Comparison of ENCODE assay signal across 17 mouse cellular contexts in genomic region chr9:112225046-112225445, GRCm38 (mm10). TPM values are rescaled to one million over a fixed set of nuclear protein-coding genes. Genes with fewer than 3 reads are reported as not detected.
DNase-seq lines count a peak whose midpoint lies in the region; ATAC-seq and TF ChIP-seq lines count a peak whose summit lies in the region.
"Had no signal": no experiment of that assay in that cellular context is flagged by ENCODE, and none has a peak within 500 bp of the region (broad histone marks: within the 10 kb centered on the region; RNA-seq: fewer than 3 reads in every experiment).

No protein-coding gene starts in this region.

- ATAC-seq in liver, embryonic 14.5 days (ENCODE audit: insufficient read depth) = peak; percentile 74
- no peak for ATAC-seq in activated CD4-positive, CD25-positive, alpha-beta regulatory T cell, adult 4 months
- ATAC-seq: forebrain, embryonic 13.5 days; intestine, postnatal 0 days had no signal

- TF ChIP-seq POLR2A in lung, adult 2 months (IDR thresholded peaks at IDR 0.05; ENCODE audit: borderline replicate concordance, extremely low read depth, low read depth, low read length) = no peak

- no peaks in the 10 kb centered on the region for H3K36me3 ChIP-seq in liver, embryonic 14.5 days (replicated peaks; ENCODE audit: control insufficient read depth, insufficient read depth, low read depth)
- H3K36me3 ChIP-seq: embryonic facial prominence, embryonic 15.5 days; heart, embryonic 10.5 days had no signal

- no peak for TF ChIP-seq CTCF in lung, adult 2 months (IDR thresholded peaks at IDR 0.05; ENCODE audit: insufficient read depth, low read length)
- no peak for TF ChIP-seq CTCF in liver, embryonic 14.5 days (IDR thresholded peaks at IDR 0.05; ENCODE audit: low read depth)

- H3K9ac ChIP-seq in liver, embryonic 14.5 days (replicated peaks) = no peak overlapping the region
- H3K9ac ChIP-seq: embryonic facial prominence, embryonic 15.5 days; forebrain, embryonic 13.5 days had no signal

- H3K27ac ChIP-seq in liver, embryonic 14.5 days = no peak overlapping the region
- H3K27ac ChIP-seq: embryonic facial prominence, embryonic 15.5 days; forebrain, embryonic 13.5 days; heart, embryonic 10.5 days; macrophage had no signal

- no peaks in the 10 kb centered on the region for H3K4me1 ChIP-seq in lung, adult 2 months (ENCODE audit: control insufficient read depth, insufficient read depth, low read length)
- H3K4me1 ChIP-seq in liver, embryonic 14.5 days (replicated peaks; ENCODE audit: control insufficient read depth in 2 of 2, insufficient read depth in 2 of 2, low read length in 1 of 2) = no peaks in the 10 kb centered on the region; a peak in 1 of 4 replicates
- H3K4me1 ChIP-seq: embryonic facial prominence, embryonic 15.5 days; forebrain, embryonic 13.5 days had no signal

- H3K27me3 ChIP-seq in liver, embryonic 14.5 days (ENCODE audit: control insufficient read depth, insufficient read depth, low read length) = no peaks in the 10 kb centered on the region
- H3K27me3 ChIP-seq: embryonic facial prominence, embryonic 15.5 days; forebrain, embryonic 13.5 days had no signal

- WGBS in lung, adult 2 months = 52% methylated on average over 2 of the region's 2 CpGs
- WGBS in liver, embryonic 14.5 days (ENCODE audit: insufficient replicate concordance) = 10% methylated on average over 2 of the region's 2 CpGs

- no peak overlapping the region for H3K4me3 ChIP-seq in lung, adult 2 months (replicated peaks; ENCODE audit: extremely low read depth, low read depth, low read length)
- H3K4me3 ChIP-seq in liver, embryonic 14.5 days (ENCODE audit: insufficient read depth in 1 of 2, low read depth in 2 of 2, low read length in 2 of 2) = no peak overlapping the region
- H3K4me3 ChIP-seq: embryonic facial prominence, embryonic 15.5 days; forebrain, embryonic 13.5 days; heart, embryonic 10.5 days had no signal

- H3K9me3 ChIP-seq in liver, embryonic 14.5 days (ENCODE audit: control insufficient read depth, low read length) = no peaks in the 10 kb centered on the region
- H3K9me3 ChIP-seq: embryonic facial prominence, embryonic 15.5 days; forebrain, embryonic 13.5 days; heart, embryonic 10.5 days had no signal

- DNase-seq in lung, postnatal 10 days = peak; percentile 49
- DNase-seq in lung, adult 2 months = no peak
- peak; percentile 13 for DNase-seq in T-cell, adult 2 months (ENCODE audit: low spot score)
- no peak for DNase-seq in liver, embryonic 14.5 days (ENCODE audit: low read depth in 3 of 3, low spot score in 3 of 3)
- peak; percentile 39 to 45 for DNase-seq in thymus, postnatal 36 days
- DNase-seq in embryo, embryonic 9.5 days (ENCODE audit: extremely low spot score) = no peak
- DNase-seq: adrenal gland, postnatal 36 days; cerebellum, postnatal 36 days; retina, postnatal 1 day; spleen, adult 18-20 months had no signal

- H3K4me2 ChIP-seq in liver, embryonic 14.5 days (ENCODE audit: low read depth) = no peak overlapping the region
- H3K4me2 ChIP-seq: embryonic facial prominence, embryonic 15.5 days; forebrain, embryonic 13.5 days had no signal

- TF ChIP-seq EP300 in liver, embryonic 14.5 days (IDR thresholded peaks at IDR 0.05; ENCODE audit: low read depth) = no peak

RNA-seq across cellular contexts. Expression of gene Arpp21, which starts 10.7 kb away (rescaled TPM):
- 0.10 and 1.0 TPM in 2 replicates for polyA plus RNA-seq in lung, adult 2 months (2012; rRNA removed)
- polyA plus RNA-seq in liver, embryonic 14.5 days (2012; rRNA removed) = 0.27 and 0.36 TPM in 2 replicates
- polyA plus RNA-seq in liver, embryonic 14.5 days (2014; fragmentation: Nextera tagmentation; extraction: Ambion mirVana) = 0.27 and 0.42 TPM in 2 replicates
- under 1 TPM in 1 of 2 experiments, not detected in 1; 0.75 TPM for polyA plus RNA-seq in activated CD4-positive, CD25-positive, alpha-beta regulatory T cell, adult 4 months (2017; shearing (Covaris generic))
- polyA plus RNA-seq: liver, adult 2 months had no signal

Comparison
In these comparisons a context has a peak if more than half of its experiments do, and no peak if none do; other contexts are left out.
1. DNase-seq: peak in lung, postnatal 10 days (single experiment), T-cell, adult 2 months (single experiment) and thymus, postnatal 36 days (2 of 2); none in lung, adult 2 months (single experiment), liver, embryonic 14.5 days (0 of 3) and embryo, embryonic 9.5 days (single experiment).